Mouse (Mus musculus): ENCODE results near the gene Gm42906.

Gene Gm42906

DNA sequence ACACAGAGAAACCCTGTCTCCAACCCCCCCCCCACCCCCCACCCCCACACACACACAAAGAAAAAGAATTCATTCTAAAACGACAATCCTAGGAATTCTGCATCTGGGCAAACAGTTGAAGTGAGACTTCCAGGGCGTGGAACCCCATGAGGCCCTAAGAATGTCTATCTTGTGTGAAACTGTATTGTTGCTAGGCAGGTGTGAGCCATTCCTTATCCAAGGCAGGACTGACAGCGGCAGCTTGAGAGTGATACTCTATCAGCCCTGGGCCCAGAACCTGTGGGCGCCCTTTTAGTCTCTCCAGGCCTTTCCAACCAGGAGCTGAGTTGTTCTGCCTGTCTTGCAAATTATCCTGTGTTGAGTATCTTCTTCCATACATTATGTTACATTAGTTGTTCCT lies 129.6 kb downstream of the Gm42906 start:
- DNase-seq (ENCODE audit: low spot score in 2 of 2): no peak

DNA sequence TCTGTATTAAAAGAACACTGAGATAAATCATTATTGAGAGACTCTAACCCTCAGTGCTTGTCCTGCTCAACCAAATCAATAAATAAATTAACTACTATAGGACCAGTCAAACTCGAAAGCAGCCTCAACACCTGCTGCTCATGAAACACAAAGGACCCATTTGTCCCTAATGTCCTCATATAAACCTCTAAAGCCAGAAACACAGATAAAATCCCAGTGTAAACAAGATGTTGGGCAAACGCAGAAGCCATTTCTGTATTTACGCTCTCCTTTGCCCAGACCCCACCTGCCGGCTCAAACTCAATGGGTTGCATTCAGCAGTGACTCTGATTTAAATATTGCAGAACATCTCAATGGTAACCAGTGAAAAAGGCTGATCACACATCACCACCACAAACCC lies 131.7 kb downstream of the Gm42906 start:
- DNase-seq (ENCODE audit: low spot score in 2 of 2): no peak

DNA sequence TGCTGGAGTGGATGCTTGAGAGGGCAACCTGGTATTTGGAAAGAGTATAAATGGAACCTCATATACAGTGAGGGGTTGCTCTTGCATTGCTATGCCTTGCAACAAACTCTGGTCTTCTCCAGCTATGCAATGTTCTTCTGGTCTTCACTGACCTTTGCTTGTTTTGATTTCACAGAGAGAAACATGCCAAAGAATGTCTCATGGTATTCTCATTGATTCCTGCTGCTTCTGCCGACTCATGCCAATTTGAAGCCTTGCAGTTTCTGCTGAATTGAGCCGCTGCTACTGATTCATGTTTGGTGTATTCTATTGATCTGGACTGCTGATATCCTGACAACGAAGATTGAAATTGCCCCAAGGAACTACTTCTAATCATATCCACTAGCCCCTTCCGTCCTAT lies 134.4 kb downstream of the Gm42906 start:
- DNase-seq (ENCODE audit: low spot score in 2 of 2): no peak

DNA sequence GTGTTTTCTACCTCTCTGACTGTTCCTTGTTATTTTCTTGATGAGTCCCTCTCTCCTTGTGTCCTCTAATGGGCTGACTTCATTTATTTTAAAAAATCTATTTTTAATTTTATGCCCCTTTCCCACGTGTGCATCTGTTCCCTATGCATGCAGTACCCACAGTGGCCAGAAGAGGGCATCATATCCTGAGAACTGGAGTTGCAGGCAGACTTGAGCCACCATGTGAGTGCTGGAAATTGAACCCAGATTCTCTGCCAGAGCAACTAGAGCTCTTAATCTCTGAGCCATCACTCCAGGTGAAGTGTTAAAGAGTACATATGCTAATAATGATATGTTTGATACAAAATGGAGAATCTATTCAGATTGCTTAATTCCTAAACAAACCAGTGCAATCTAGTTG lies 135.7 kb downstream of the Gm42906 start:
- no peak for DNase-seq (ENCODE audit: low spot score in 2 of 2)

DNA sequence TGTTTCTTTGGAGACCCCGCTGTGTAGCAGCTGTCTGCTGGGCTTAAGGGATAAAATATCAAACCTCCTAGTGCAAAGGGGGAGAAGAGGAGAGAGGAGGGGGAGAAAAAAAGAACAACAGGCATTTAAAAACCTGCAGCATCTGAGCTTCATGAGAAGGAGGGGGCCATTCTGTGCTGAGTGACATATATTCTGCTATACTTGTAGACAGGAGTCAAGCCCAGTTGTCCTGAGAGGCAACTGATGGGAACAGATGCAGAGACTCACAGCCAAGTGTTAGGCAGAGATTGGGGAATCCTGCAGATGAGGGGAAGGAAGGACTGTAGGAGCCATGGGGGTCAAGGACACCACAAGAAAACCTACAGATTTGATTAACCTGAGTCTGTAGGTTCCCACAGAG lies 141.6 kb downstream of the Gm42906 start:
- no peak for DNase-seq (ENCODE audit: low spot score in 2 of 2)

DNA sequence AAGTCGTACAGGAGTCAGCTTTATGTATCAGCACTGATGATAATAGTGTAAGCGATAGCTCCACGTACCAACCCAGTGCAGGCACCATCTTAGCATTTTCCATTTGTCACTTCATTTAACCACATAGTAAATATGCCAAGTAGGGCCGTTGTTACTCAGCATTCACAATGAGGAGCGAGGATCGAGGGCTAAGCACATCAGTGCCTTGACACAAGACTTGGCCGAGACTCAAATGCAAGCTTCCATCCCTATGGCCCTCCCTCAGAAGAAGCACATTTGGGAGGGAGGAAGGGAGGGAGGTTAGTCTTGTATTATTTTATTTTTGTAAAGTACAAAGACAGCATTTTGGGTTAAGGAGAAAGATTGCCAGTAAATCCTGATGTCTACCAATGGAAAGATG lies 148.4 kb downstream of the Gm42906 start:
- DNase-seq (ENCODE audit: low spot score in 2 of 2): no peak

DNA sequence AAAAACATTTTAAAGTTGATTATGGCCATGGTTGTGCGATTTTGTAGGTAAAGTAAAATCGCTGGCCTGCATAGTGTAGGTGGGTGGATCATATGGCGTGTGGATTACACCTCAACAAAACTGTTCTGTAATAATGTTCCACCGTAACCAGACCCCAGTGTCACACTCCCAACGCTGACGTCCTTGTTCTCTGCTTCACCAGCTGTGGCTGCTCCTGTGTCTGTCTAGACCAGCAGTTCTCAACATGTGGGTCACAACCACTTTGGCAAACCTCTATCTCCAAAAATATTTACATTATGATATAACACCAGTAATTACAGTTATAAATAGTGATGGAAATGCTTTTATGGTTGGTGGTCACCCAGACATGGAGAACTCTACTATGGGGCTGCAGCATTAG lies 150.0 kb downstream of the Gm42906 start:
- no peak for DNase-seq (ENCODE audit: low spot score in 2 of 2)

DNA sequence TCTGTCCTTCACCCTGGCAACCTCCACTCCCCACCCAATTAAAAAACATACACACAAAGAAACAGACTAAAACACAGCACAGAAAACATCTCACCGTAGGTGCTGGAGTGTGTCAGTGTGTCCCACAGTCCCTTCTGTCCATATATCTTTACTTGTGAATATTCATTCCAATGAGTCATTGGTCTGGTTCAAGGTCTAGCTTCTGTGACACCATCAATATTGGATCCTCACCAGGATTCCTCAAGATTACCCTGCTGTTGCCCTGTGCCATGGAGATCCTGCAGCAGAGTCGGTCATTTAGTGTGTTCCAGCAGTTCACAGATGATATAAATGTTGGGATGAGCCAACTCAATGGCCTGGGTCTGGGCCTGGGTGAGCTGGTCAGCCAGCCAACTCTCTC lies 152.0 kb downstream of the Gm42906 start:
- no peak for DNase-seq (ENCODE audit: low spot score in 2 of 2)

DNA sequence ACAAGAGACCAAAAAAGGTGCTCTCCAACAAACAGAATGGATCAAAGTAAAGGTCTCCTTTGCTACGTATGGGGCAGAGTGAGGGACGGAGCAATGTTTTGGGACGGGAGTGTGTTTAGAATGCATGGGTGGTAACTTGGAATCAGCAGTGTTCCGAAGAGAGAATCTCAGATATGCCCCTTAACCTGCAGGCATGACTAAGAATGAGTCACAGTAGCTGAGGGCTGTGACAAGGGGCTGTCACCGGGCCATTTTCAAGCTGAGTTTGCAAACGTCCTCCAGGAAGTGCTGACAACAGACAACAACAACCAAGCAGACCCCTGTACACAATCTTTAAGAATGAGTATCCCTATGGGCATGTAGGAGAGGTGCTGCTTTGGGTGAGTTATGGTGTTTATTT lies 153.7 kb downstream of the Gm42906 start:
- no peak for DNase-seq (ENCODE audit: low spot score in 2 of 2)

DNA sequence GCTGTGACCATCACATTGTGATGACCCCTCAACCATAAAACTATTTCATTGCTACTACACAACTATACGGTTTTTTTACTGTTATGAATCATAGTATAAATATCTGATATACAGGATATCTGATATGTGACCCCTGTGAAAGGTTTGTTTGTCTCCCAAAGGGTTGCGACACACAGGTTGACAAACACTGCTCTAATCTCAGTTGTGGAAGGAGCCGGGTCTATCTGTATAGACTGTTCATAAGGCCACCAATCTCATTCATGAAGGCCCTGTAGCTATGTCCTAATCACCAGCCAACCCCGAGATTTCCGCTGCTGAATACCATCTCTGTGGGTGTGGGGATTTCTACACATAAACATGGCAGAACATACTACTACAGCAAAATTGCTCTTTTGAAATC lies 157.1 kb downstream of the Gm42906 start:
- no peak for DNase-seq (ENCODE audit: low spot score in 2 of 2)

DNA sequence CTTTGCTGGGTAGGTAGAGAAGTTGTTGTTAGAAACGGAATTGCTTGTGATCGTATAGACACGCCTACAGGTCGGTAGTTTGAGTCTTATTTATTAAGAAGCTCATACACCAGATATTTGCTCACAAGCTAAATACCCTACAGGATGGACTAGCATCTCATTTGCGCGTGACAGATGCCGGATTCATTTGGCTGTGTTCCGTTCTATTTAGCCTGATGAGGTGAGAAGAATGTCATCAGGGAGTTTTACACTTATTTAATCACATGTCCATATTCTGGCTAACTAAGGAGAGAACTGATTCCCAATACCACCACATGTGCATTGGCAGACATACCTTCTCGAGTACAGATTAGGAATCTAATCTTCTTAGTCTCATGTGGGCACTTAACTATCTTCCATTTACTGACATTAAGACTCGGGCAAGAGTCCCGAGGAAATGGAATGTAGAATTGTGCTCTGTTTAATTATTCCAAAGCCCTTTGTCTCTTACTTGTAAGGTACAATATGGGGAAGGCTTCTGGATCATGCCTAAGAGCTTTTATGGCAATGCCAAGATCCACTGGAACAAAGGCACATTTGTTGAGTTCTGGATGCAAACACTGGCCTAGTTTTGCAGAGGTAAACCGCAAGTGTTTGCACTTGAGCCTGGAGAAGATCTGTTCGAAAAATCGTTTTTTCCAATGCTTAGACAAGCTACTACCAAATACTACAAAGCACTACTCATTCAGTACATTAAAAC lies 160.9 kb downstream of the Gm42906 start:
- no peak for DNase-seq (ENCODE audit: low spot score in 2 of 2)

DNA sequence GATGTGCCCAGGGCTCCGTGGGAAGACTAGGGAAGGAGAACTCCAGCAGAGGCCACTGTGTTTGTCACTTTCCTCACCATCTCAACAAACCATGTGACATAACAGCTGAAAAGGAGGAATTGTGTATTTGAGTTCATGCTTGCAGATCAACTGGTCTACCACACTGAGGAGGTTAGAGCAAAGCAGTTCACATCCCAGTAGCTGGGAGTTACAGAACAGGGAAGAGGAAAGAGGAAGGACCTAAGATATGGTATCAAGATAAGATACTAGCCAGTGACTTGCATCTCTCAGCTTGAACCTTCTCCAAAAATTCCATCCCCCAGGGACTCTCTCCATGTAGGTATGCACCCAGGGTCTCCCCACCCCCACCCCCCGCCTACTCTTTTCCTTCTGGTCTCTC lies 166.4 kb downstream of the Gm42906 start:
- no peak for DNase-seq (ENCODE audit: low spot score in 2 of 2)

DNA sequence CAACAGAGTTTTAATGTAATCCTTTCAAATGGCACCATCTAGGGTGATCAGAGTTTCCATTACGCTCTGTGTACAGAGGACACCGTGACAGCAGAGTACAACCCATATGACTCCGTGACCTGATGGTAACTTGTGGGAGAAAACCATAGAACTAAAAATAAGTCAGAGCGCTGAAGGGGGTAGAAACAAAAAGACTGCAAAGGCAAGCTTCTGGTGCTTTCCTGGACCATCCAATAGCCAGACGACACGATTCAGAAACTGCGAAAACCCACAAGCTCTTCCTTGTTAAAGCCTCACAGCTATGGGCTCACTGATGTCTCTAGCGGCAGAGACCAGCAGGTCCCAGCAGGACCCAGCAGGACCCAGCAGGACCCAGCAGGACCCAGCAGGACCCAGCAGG lies 175.8 kb downstream of the Gm42906 start:
- no peak for DNase-seq (ENCODE audit: low spot score in 2 of 2)

DNA sequence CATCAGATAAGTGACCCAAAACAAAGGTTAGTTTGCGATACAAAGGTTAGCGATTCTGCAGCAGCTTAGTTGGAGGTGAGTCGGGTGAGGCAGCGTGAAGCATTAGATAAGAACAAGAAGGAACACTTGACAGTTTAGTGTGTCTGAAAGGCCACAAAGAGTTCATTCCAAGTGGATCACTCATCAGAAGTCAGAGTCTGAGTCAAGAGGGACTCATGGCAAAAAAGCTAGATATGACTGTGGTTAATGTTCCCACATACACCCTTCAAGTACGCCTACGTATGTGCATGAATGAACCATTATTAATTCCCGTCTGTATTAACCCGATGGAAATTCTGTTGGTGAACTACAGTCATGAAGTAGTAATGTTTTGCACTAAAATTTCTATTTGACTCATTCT lies 176.3 kb downstream of the Gm42906 start:
- no peak for DNase-seq (ENCODE audit: low spot score in 2 of 2)

DNA sequence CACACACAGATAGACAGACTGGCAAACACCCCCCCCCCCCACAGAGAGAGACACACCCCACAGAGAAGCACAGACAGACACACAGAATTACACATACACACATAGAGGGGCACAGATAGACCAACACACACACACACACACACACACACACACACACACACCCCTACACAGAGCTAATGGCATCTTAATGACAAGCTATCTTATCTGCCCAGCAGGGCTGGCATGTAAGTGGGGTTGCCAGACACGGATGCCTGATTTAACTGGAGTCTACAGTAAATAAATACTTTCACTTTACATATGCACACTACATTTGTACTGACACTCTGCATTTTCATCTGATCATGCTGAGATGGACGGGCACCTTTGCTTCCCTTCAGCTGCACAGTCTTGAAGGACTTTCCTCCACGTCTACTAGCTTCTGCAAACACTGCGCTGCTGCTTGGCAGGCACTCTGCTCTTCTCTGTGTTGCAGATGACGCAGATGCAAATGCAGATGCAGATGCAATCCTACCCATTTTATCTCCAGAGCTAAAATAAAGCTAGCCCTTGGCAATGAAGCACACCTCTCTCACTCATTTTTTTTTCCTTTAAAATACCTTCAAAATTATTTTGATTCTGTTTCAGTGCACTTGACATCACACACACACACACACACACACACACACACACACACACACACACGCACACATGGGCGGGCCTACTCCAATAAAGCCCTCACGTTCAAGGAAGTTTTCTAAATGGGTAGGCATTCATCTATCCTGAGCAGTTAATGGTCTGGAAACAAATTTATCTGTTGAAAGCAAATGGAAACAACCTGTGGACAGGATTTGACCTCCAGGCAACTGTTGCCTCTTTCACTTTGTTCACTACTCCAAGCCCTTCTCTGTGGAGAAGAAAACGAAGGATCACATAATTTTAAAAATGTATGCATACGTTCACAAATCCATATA lies 179.0 kb downstream of the Gm42906 start:
- no peak for DNase-seq (ENCODE audit: low spot score in 2 of 2)

DNA sequence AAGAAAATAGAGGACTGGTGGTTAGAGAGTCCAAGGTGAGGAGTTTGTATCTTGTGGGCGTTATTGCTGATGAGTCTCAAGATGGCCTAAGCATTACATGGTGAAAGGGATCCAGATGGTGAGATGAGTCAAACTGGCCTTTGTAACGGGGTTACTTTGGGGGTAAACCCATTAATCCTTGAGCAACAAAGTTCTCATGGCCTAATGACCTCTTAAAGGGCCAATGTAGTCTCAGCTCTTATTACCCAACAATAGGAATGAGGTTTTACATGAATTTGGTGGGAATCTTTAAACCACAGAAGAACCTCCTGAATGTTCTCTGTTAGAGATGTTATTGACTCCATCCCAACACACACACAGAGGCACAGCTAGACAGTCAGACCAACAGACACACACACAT lies 179.9 kb downstream of the Gm42906 start:
- no peak for DNase-seq (ENCODE audit: low spot score in 2 of 2)

DNA sequence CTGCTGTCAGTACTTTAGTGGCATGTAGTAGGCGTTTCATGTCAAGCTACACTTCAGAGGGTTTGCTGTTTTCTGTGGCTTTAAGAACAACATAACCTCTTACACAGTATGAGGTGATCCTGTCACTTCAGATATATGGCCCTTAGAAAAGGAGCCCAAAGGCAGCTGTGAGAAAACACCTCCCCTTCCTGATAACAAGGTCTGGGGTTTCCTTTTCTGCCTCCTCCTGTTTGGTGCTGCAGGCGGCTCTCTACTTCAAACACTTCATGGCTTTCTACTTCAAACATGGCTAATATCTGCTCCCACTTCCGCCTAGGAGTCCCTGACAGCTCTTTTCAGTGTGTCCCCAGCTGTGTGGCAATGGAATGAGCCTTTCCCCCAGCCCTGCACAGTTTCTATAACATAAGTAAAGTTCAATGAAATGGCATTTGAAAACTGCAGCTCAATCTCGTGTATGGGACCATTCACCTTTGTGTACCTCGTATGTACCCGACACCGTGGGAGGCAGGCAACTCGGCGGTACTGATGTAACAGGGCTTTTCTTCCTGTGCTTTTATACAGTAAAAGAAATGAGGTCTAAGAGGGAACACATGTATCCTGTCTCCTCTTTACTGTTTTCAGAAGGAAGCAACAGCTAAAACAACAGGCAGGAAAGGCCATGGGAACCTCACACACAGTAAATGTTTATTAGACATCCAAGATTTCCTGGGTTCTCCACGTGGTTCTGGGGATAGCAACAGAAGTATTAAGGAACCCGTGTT lies 180.7 kb downstream of the Gm42906 start:
- DNase-seq (ENCODE audit: low spot score in 2 of 2): no peak

DNA sequence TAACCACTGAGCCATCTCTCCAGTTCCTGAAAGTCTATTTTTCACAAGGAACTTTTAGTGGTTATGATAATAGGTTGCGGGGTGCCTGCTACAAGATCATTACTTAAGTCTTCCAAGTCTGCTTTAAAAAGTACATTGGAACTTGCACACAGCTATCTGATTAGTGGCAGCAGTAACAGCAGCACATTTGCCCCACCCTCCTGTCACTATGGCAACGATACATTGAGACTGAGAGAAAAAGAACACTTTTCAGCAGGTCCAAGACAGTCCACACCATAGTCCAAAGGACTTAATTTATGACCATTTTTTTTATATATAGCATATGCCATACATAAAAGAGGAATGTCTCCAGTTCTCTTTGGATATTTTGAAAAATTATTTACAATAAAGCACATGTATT lies 181.7 kb downstream of the Gm42906 start:
- no peak for DNase-seq (ENCODE audit: low spot score in 2 of 2)

DNA sequence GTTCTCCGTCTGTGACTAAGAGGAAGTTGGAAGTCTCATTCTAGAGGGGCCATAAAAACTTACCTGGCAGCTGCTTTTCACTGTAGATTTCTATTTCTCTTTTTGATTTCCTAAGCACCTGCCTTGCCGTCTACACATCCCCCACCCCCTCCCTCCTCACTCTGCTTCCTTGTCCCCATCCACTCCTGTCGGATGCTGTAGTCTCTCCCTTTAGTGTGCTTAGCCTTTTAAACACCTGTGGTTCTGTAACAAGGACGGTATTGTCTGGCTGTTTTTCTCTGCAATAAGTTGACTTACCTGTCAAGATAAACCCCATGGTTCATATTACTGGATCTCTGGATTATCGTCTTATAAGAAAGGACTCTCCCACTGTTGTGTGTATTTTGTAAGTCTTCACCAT lies 182.4 kb downstream of the Gm42906 start:
- no peak for DNase-seq (ENCODE audit: low spot score in 2 of 2)

DNA sequence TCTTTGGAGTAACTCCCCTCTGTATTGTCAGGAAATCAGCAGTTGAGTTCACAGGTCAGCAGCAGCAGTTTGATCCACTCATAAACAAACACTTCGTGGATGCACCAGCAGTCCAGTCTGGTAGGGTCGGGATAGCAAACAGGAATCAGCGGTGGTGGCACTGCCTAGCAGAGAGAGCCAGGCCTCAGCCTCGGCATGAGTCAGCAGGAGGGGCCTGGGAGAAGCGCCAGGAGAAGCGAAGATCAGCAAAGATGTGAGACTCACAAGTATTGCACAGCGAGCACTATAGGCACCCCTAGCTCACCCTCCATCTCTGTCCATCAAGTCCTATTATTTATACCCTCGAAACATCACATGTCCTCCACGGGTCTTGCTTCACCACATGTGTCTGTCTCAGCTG lies 189.2 kb downstream of the Gm42906 start:
- DNase-seq (ENCODE audit: low spot score in 2 of 2): no peak

DNA sequence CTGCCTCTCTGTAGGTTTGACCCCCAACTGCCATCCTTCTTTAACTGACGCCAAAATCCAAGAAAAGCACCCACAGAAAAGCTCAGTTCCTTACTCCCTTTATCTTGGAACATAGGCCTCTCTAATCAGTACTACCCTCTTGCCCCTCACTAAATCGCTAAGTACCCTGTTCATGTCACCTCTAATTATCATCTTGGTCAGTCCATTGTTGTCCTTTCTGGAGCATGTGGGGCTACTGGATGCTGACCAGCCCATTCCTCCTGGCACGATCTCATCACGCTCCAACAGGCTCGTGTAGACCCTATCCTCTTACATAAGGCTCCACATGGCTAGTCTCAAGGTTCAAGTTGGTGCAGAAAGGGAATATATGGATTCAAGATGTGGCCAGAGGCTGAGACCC lies 191.6 kb downstream of the Gm42906 start:
- no peak for DNase-seq (ENCODE audit: low spot score in 2 of 2)

DNA sequence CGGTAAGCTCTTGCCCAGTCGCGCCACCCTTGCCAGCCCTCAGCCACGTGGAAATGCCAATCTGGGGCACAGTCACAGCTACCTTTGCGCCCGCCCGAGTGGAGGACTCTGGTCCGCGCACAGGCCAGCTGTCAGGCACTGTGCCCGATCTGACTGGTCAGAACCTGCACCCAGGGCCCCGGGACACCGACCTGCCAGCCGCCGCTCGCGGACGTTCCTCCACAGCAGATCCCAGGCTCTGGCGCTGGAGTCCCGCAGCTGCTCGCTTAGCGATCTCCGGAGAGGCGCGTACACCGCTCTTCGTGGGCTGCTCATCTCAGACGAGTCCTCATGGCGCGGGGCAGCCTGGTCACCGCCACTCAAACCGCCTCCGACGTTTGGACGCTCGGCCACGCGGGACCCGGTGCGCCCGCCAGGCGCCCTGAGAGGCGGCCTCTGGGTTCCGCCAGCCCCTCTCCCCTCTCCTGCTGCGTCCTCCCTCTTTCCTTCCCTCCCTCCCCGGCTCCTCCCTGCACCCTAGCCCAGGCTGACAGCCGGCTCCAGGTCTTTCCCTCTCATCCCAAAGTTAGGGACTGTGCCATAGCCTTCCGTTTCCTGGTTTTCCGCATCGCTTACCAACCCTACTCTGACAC lies 194.4 kb downstream of the Gm42906 start, which contains the start of gene Stard13:
Stard13 (minus strand) TSS at position 437 of the 632 bp plus-strand sequence.
- DNase-seq (ENCODE audit: low spot score in 2 of 2): no peak

Data from frontal cortex, postnatal 14 days (tissue).